Mouse (Mus musculus) spleen, adult 2 months (tissue): ENCODE measurements around the gene Akap5. TPM values are rescaled to one million over a fixed set of nuclear protein-coding genes. Genes with fewer than 3 reads are reported as not detected.

Experiments
- DNase-seq, 2 experiments: peaks; one replicate each; pipeline versions ENCODE4 v3.0.0 to v3.0.0-alpha.2; 2012 to 2021; ENCODE audit warnings: low spot score in 2 of 2, low read depth in 1 of 2
- H3K27ac ChIP-seq: fragments of 200-500 bp; 2 replicates; pipeline ENCODE4 v1.5.1; 2012; ENCODE audit warnings: low read length, inconsistent platforms; ENCODE audit not compliant: insufficient read depth
- H3K27me3 ChIP-seq: fragments of 200-500 bp; 2 replicates; pipeline ENCODE4 v1.6.1; 2012; ENCODE audit warnings: mild to moderate bottlenecking, moderate library complexity, low read length, inconsistent platforms; ENCODE audit not compliant: control insufficient read depth, insufficient read depth
- H3K36me3 ChIP-seq: fragments of 200-500 bp; 2 replicates; pipeline ENCODE4 v1.6.1; 2012; ENCODE audit warnings: mild to moderate bottlenecking, low read length, inconsistent platforms; ENCODE audit not compliant: control insufficient read depth, insufficient read depth
- H3K4me1 ChIP-seq: fragments of 200-500 bp; 2 replicates; pipeline ENCODE4 v1.6.1; 2011; ENCODE audit warnings: inconsistent platforms; ENCODE audit not compliant: control insufficient read depth, insufficient read depth, insufficient read length
- H3K4me3 ChIP-seq: fragments of 200-500 bp; 2 replicates; pipeline ENCODE4 v1.5.1; 2011; ENCODE audit warnings: mild to moderate bottlenecking, inconsistent platforms; ENCODE audit not compliant: insufficient read depth, insufficient read length; ENCODE audit errors: extremely low read depth
- CTCF ChIP-seq: fragments of 200-500 bp; IDR thresholded peaks from 2 replicates; pipeline ENCODE4 v1.5.1; 2011; ENCODE audit warnings: mild to moderate bottlenecking, inconsistent platforms; ENCODE audit not compliant: insufficient read depth, insufficient read length, insufficient replicate concordance; ENCODE audit errors: extremely low read depth
- POLR2A ChIP-seq: fragments of 200-500 bp; IDR thresholded peaks from 2 replicates; pipeline ENCODE4 v1.6.1; 2011; ENCODE audit warnings: low read depth, low read length, inconsistent platforms
- WGBS: fragments of 180-500 bp; shearing (Covaris S2); methylation state at CpG from one replicate; pipeline ENCODE4 v1.1.7; 2018; 5-methylcytosine and 5-hydroxymethylcytosine counted together
- polyA plus RNA-seq: library from polyadenylated mRNA; depleted of rRNA; stranded (reverse); fragments of >200 nt; gene quantifications from 2 replicates; pipeline ENCODE4 v1.2.3, GENCODE M21; 2012

Gene Akap5
- polyA plus RNA-seq, 1 experiment = 0.29 TPM

DNA sequence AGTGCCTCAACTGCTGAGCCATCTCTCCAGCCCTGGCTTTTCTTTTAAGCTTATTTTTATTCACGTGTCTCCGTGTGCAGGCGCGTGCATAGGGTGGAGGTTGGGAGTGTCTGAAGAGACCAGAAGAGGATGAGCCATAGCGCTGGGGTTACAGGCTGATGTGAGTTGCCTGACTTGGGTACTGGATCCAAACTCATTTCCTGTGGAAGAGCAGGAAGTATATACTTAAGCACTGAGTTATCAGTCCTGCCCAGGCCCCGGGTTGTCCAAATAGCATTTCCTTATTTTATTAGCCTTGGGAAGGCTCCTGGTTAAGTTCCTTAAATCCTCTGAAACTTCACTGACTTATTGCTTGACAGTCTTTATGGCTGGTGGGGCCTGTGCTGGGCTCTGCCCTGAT lies 14.7 kb upstream of the Akap5 start:
- peaks cover 5% of the 10 kb centered on the region; the same call in 1 of the 2 replicates for H3K4me1 ChIP-seq
- H3K27ac ChIP-seq = no peak overlapping the region
- DNase-seq = no peak
- no peak overlapping the region for H3K4me3 ChIP-seq
- TF ChIP-seq POLR2A (no peak), CTCF (no peak)
- WGBS = 82% methylated on average over 6 of the region's 6 CpGs
- H3K27me3 ChIP-seq = no peaks in the 10 kb centered on the region
- peaks cover 12% of the 10 kb centered on the region for H3K36me3 ChIP-seq

DNA sequence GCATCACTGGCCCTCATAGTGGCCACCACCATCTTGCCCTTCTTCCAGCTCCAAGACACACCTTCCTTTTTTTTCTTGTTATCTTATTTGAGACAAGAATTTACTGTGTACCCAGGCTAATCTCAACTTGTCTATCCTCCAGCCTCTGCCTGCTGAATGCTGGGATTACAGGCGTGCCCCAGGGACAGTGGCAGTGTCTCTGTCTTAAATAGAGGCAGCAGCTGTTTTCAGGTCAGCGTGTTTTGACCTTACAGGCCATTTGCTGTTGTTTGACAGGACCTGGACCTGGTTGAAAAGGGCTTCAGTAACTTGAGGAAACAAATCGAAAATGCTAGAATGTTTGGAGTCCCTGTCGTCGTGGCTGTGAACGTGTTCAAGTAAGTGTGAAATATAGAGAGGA lies 14.1 kb upstream of the Akap5 start:
- H3K36me3 ChIP-seq = peaks cover 13% of the 10 kb centered on the region
- no peak overlapping the region for H3K27ac ChIP-seq
- H3K27me3 ChIP-seq = no peaks in the 10 kb centered on the region
- no peak for DNase-seq
- no peak overlapping the region for H3K4me3 ChIP-seq
- peaks cover 5% of the 10 kb centered on the region; the same call in 1 of the 2 replicates for H3K4me1 ChIP-seq
- WGBS = 93% methylated on average over 6 of the region's 6 CpGs
- TF ChIP-seq POLR2A = no peak
- TF ChIP-seq CTCF = no peak

DNA sequence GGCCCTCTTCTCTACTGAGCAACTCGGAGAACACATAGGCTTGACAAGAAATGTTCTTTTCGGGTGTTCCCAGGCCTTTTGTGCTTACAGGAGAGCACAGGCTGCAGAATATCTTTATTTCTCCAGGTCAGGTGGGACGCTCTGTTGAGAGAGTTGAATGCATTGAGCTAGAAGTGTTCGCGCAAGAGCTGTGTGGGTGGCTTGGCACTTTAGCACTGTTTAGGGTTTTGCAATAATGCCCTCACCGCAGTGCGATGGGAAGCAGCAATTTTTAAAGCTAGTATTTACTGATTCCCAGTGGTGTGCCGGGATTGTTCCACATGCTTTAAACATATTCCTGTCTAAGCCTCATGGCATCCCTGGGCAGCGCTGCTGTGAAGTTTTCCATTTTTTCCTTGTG lies 13.5 kb upstream of the Akap5 start:
- H3K36me3 ChIP-seq = peaks cover 13% of the 10 kb centered on the region
- no peak for DNase-seq
- no peaks in the 10 kb centered on the region for H3K27me3 ChIP-seq
- H3K27ac ChIP-seq = no peak overlapping the region
- H3K4me3 ChIP-seq = no peak overlapping the region
- no peak for TF ChIP-seq CTCF
- TF ChIP-seq POLR2A = no peak
- peaks cover 5% of the 10 kb centered on the region; the same call in 1 of the 2 replicates for H3K4me1 ChIP-seq
- 95% methylated on average over 9 of the region's 9 CpGs for WGBS

DNA sequence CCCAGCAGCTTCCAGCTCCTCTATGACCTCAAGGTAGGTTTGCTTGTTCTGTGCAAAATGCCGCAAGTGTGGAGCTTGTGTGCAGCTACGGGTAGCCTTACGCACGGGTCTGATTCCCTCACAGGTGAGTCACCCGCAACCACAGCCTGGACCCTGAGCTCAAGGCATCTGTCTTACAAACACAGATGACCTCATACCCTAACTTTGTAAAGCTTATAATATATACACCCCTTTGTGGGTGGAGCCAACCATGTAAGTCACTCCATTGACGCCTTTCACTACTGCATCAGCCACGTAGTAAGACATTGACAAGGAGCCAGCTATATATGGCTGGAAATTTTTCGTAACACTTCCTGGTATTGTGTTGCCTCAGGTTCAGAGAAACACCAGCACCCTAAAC lies 12.7 kb upstream of the Akap5 start:
- DNase-seq = no peak
- H3K4me3 ChIP-seq = no peak overlapping the region
- H3K4me1 ChIP-seq = peaks cover 5% of the 10 kb centered on the region; the same call in 1 of the 2 replicates
- TF ChIP-seq POLR2A (no peak), CTCF (no peak)
- WGBS = 93% methylated on average over 8 of the region's 8 CpGs
- H3K36me3 ChIP-seq = peaks cover 13% of the 10 kb centered on the region
- H3K27me3 ChIP-seq = no peaks in the 10 kb centered on the region
- no peak overlapping the region for H3K27ac ChIP-seq

DNA sequence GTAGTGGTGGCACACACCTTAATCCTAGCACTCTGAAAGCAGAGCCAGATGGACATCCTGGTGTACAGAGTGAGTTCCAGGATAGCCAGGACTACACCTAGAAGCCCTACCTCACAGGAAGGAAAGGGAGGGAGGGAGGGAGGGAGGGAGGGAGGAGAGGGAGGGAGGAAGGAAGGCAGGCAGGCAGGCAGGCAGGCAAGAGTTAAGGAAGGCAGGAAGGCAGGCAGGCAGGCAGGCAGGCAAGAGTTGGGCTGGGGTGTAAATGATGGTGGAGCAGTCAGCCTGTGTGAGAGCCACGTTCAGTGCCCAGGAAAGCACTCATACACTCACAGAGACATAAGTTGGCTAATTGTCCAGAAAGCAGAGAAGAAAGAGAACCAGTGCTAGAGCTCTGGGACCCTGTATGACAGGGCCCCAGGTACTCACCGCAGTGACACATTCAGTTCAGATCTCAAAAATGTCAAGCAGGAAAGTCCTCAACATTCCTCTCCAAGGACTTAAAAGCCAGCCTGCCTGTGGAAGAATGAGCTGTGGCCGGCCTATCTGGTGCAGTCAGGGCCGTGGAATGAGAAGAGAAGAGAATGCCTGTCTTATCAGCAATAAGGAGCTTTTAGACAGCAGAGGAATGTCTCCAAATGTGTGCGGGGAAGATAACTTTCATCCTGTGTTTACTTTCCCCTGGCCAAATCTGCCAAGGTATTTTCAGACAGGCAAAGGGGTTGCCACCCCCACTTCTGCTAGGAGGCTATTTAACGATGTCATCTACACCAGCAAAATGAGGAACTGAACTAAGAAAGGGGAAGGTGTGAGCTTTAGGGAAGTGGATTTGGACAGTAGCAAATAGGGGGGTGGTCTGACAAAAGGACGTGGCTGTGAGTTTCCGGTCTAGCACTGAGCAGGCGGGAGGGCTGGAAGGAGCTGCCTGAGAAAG lies 6.1 kb upstream of the Akap5 start:
- H3K4me3 ChIP-seq = peak overlapping the region; percentile 34; the same call in 1 of the 2 replicates
- H3K36me3 ChIP-seq = peaks cover 1% of the 10 kb centered on the region; the same call in 1 of the 2 replicates
- 18% methylated on average over 9 of the region's 9 CpGs for WGBS
- H3K4me1 ChIP-seq = peaks cover 8% of the 10 kb centered on the region; the same call in 1 of the 2 replicates
- DNase-seq = peak; percentile 42 to 62
- H3K27me3 ChIP-seq = no peaks in the 10 kb centered on the region
- TF ChIP-seq POLR2A = no peak
- TF ChIP-seq CTCF = no peak
- peak overlapping the region; percentile 82 for H3K27ac ChIP-seq

DNA sequence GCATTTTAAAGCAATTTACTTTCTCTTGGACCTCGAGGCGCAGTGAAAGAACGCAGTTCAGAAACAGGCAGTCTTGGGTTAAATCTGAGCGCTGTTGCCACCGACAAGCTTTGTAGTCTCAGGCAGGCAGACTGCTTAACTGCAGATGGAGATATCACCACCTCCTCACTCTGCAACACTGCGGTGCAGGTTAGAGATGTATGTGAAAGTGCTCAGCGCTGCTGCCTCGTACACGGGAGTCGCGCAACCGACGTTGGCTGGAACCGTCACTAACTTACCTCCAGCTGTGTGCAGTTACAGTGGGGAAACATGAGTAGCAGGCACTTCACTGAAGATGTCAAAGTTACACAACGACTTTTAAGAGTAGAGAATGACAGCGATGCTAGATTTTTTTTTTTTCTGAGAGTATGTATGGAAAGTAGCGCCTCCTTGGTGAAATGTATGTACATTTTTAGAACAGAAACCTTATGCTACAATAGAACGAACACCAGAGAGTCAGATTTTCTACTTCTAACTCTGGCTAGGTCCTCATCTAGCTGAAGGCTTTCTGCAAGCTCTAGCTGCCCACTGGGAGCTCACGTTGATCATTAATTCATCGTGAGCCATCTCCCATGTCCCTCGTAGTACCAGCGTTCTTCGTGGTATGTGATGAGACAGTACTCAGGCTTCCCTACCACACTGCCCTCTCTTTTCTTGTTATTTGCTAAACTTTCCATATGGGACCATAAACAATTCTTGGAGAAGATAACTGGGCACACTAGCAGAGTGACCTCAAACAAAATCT lies 1.9 kb downstream of the Akap5 start:
- Histone ChIP-seq H3K36me3 (no peaks in the 10 kb centered on the region), H3K4me3 (no peak overlapping the region), H3K4me1 (no peaks in the 10 kb centered on the region; the same call in 1 of the 2 replicates), H3K27me3 (0 out of 2 replicates have a peak, but pooled peaks cover 4% of the 10 kb centered on the region), H3K27ac (no peak overlapping the region)
- DNase-seq = no peak
- 93% methylated on average over 23 of the region's 23 CpGs for WGBS
- TF ChIP-seq CTCF = no peak
- no peak for TF ChIP-seq POLR2A
